Comparison of ENCODE assay signal across 12 mouse cellular contexts in genomic region chr2:161561502-161561901, GRCm38 (mm10).
DNase-seq lines count a peak whose midpoint lies in the region; ATAC-seq lines count a peak whose summit lies in the region.
"Had no signal": no experiment of that assay in that cellular context is flagged by ENCODE, and none has a peak within 500 bp of the region (broad histone marks: within the 10 kb centered on the region; RNA-seq: fewer than 3 reads in every experiment).

No protein-coding gene starts in this region.

- H3K27me3 ChIP-seq in embryonic facial prominence, embryonic 14.5 days (replicated peaks; ENCODE audit: control insufficient read depth, insufficient read depth, low read length), result no peaks in the 10 kb centered on the region
- H3K27me3 ChIP-seq in embryonic facial prominence, embryonic 10.5 days (replicated peaks; ENCODE audit: low read depth, poor library complexity, severe bottlenecking), result no peaks in the 10 kb centered on the region
- no peaks in the 10 kb centered on the region for H3K27me3 ChIP-seq in liver, embryonic 11.5 days (replicated peaks; ENCODE audit: control insufficient read depth, insufficient read depth, low read length)
- H3K27me3 ChIP-seq: liver, embryonic 12.5 days; neural tube, embryonic 12.5 days had no signal

- WGBS in embryonic facial prominence, embryonic 14.5 days, result 65% methylated on average over 2 of the region's 2 CpGs
- 91% methylated on average over 2 of the region's 2 CpGs for WGBS in embryonic facial prominence, embryonic 10.5 days
- WGBS in liver, embryonic 11.5 days, result 86% methylated on average over 2 of the region's 2 CpGs

- H3K27ac ChIP-seq in embryonic facial prominence, embryonic 14.5 days (replicated peaks; ENCODE audit: low read depth, low read length), result no peak overlapping the region
- no peak overlapping the region for H3K27ac ChIP-seq in embryonic facial prominence, embryonic 10.5 days (replicated peaks)
- no peak overlapping the region for H3K27ac ChIP-seq in liver, embryonic 11.5 days (ENCODE audit: low read depth, low read length)
- H3K27ac ChIP-seq: liver, embryonic 12.5 days; neural tube, embryonic 12.5 days had no signal

- H3K4me3 ChIP-seq in embryonic facial prominence, embryonic 14.5 days (ENCODE audit: low read depth, low read length), result no peak overlapping the region
- no peak overlapping the region for H3K4me3 ChIP-seq in embryonic facial prominence, embryonic 10.5 days
- H3K4me3 ChIP-seq in liver, embryonic 11.5 days (ENCODE audit: low read depth, low read length), result no peak overlapping the region
- H3K4me3 ChIP-seq: liver, embryonic 12.5 days; neural tube, embryonic 12.5 days had no signal

- no peaks in the 10 kb centered on the region for H3K4me1 ChIP-seq in embryonic facial prominence, embryonic 14.5 days (ENCODE audit: control insufficient read depth, insufficient read depth, low read length)
- no peaks in the 10 kb centered on the region for H3K4me1 ChIP-seq in embryonic facial prominence, embryonic 10.5 days
- H3K4me1 ChIP-seq in liver, embryonic 11.5 days (replicated peaks; ENCODE audit: control insufficient read depth, insufficient read depth, low read length), result no peaks in the 10 kb centered on the region
- H3K4me1 ChIP-seq: liver, embryonic 12.5 days; neural tube, embryonic 12.5 days had no signal

- no peaks in the 10 kb centered on the region for H3K9me3 ChIP-seq in embryonic facial prominence, embryonic 14.5 days (ENCODE audit: control insufficient read depth, low read length)
- H3K9me3 ChIP-seq in embryonic facial prominence, embryonic 10.5 days, result no peaks in the 10 kb centered on the region
- no peaks in the 10 kb centered on the region for H3K9me3 ChIP-seq in liver, embryonic 11.5 days (ENCODE audit: control insufficient read depth, low read length)
- H3K9me3 ChIP-seq: liver, embryonic 12.5 days; neural tube, embryonic 12.5 days had no signal

- no peak overlapping the region for H3K9ac ChIP-seq in embryonic facial prominence, embryonic 14.5 days (ENCODE audit: low read depth, low read length)
- no peak overlapping the region for H3K9ac ChIP-seq in liver, embryonic 11.5 days (ENCODE audit: low read depth, low read length)
- H3K9ac ChIP-seq: liver, embryonic 12.5 days; neural tube, embryonic 12.5 days had no signal

- intact Hi-C loops in heart, postnatal 25 days (cut with DNase I), result no loop called here

- DNase-seq in embryonic facial prominence, embryonic 14.5 days (ENCODE audit: low spot score), result peak; percentile 24
- no peak for DNase-seq in embryonic facial prominence, embryonic 10.5 days (ENCODE audit: low spot score)
- peak; percentile 23 to 34 for DNase-seq in right cerebral cortex, adult 2 months (ENCODE audit: low spot score in 2 of 2)
- no peak for DNase-seq in right cerebral cortex, postnatal 4 days
- peak; percentile 13 for DNase-seq in heart, postnatal 25 days (ENCODE audit: low spot score)
- DNase-seq in skeletal muscle tissue, adult 2 months (ENCODE audit: low read depth, low spot score), result peak; percentile 51
- no peak for DNase-seq in spleen, postnatal 10 days (ENCODE audit: low spot score in 2 of 2)
- no peak for DNase-seq in liver, embryonic 11.5 days (ENCODE audit: low spot score)
- DNase-seq: cerebellum, postnatal 14 days; thymus, adult 18-20 months had no signal

- H3K4me2 ChIP-seq in embryonic facial prominence, embryonic 14.5 days (ENCODE audit: low read depth, low read length), result no peak overlapping the region
- no peak overlapping the region for H3K4me2 ChIP-seq in liver, embryonic 11.5 days
- H3K4me2 ChIP-seq: liver, embryonic 12.5 days; neural tube, embryonic 12.5 days had no signal

- no peaks in the 10 kb centered on the region for H3K36me3 ChIP-seq in embryonic facial prominence, embryonic 14.5 days (ENCODE audit: control insufficient read depth, insufficient read depth, low read length)
- H3K36me3 ChIP-seq in embryonic facial prominence, embryonic 10.5 days (replicated peaks), result no peaks in the 10 kb centered on the region
- no peaks in the 10 kb centered on the region for H3K36me3 ChIP-seq in liver, embryonic 11.5 days (ENCODE audit: control insufficient read depth, insufficient read depth, low read length)
- H3K36me3 ChIP-seq: liver, embryonic 12.5 days; neural tube, embryonic 12.5 days had no signal

- ATAC-seq in embryonic facial prominence, embryonic 14.5 days (ENCODE audit: low read depth), result no peak
- ATAC-seq in liver, embryonic 11.5 days (replicated peaks; ENCODE audit: low FRiP score), result no peak
- ATAC-seq: liver, embryonic 12.5 days had no signal

Comparison
In these comparisons a context has a peak if more than half of its experiments do, and no peak if none do; other contexts are left out.
1. DNase-seq: peak in embryonic facial prominence, embryonic 14.5 days (single experiment), right cerebral cortex, adult 2 months (2 of 2), heart, postnatal 25 days (single experiment) and skeletal muscle tissue, adult 2 months (single experiment); none in embryonic facial prominence, embryonic 10.5 days (single experiment), right cerebral cortex, postnatal 4 days (single experiment), spleen, postnatal 10 days (0 of 2) and liver, embryonic 11.5 days (single experiment).